Comparison of ENCODE assay signal across 36 mouse cellular contexts in the genomic region with DNA sequence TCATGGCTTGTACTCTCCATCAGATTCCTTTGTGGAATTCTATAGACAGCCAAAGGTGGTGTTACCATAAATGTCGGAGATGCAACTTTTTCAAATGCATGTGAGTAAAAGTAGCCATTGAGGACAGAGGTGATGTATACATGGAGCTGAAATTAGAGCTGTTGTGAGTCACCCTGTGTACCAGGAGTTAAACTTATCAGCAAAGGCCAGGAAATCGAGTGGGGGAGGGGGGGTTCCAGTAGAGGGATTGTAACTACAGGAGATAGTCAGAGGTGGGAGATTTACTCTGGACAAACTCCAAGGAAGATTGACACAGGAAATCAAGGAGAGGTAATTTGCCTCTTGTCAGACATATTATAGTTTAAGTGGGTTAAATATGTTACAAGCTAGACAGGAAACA. TPM values are rescaled to one million over a fixed set of nuclear protein-coding genes. Genes with fewer than 3 reads are reported as not detected.
"Had no signal": no experiment of that assay in that cellular context is flagged by ENCODE, and none has a peak within 500 bp of the region (broad histone marks: within the 10 kb centered on the region; RNA-seq: fewer than 3 reads in every experiment).

No protein-coding gene starts in this region.

RNA-seq across cellular contexts. Expression of gene Vmn1r3, which starts 31.2 kb away (rescaled TPM):
- total RNA-seq: gastrocnemius, adult 18-20 months; gastrocnemius, adult 8-10 months; gastrocnemius, postnatal 14 days; gastrocnemius, postnatal 36 days; heart, adult 2 months; heart, postnatal 14 days; heart, postnatal 36 days; hematopoietic stem cell, adult 5-6 weeks; hindbrain, postnatal 0 days; layer of hippocampus, adult 18-20 months; layer of hippocampus, adult 8-10 months; layer of hippocampus, postnatal 14 days; layer of hippocampus, postnatal 36 days; left cerebral cortex, adult 18-20 months; left cerebral cortex, adult 8-10 months; left cerebral cortex, postnatal 10 days; left cerebral cortex, postnatal 25 days; left cerebral cortex, postnatal 4 days had no signal
- polyA plus RNA-seq: gonadal fat pad, adult 2 months; heart, adult 2 months; heart, embryonic 11.5 days; heart, embryonic 13.5 days; heart, embryonic 15.5 days; heart, postnatal 0 days; hindbrain, embryonic 11.5 days; hindbrain, embryonic 13.5 days; hindbrain, embryonic 15.5 days; hindbrain, postnatal 0 days; intestine, embryonic 14.5 days; intestine, embryonic 16.5 days; kidney, adult 2 months; kidney, embryonic 15.5 days; kidney, postnatal 0 days; large intestine, adult 2 months; limb, embryonic 11.5 days; limb, embryonic 13.5 days; limb, embryonic 15.5 days; liver, embryonic 15.5 days had no signal

RNA-seq across cellular contexts. Expression of gene Vmn1r2, which starts 49.3 kb away (rescaled TPM):
- total RNA-seq: gastrocnemius, adult 18-20 months; gastrocnemius, adult 8-10 months; gastrocnemius, postnatal 14 days; gastrocnemius, postnatal 36 days; heart, adult 2 months; heart, postnatal 14 days; heart, postnatal 36 days; hematopoietic stem cell, adult 5-6 weeks; hindbrain, postnatal 0 days; layer of hippocampus, adult 18-20 months; layer of hippocampus, adult 8-10 months; layer of hippocampus, postnatal 14 days; layer of hippocampus, postnatal 36 days; left cerebral cortex, adult 18-20 months; left cerebral cortex, adult 8-10 months; left cerebral cortex, postnatal 10 days; left cerebral cortex, postnatal 25 days; left cerebral cortex, postnatal 4 days had no signal
- polyA plus RNA-seq: gonadal fat pad, adult 2 months; heart, adult 2 months; heart, embryonic 11.5 days; heart, embryonic 13.5 days; heart, embryonic 15.5 days; heart, postnatal 0 days; hindbrain, embryonic 11.5 days; hindbrain, embryonic 13.5 days; hindbrain, embryonic 15.5 days; hindbrain, postnatal 0 days; intestine, embryonic 14.5 days; intestine, embryonic 16.5 days; kidney, adult 2 months; kidney, embryonic 15.5 days; kidney, postnatal 0 days; large intestine, adult 2 months; limb, embryonic 11.5 days; limb, embryonic 13.5 days; limb, embryonic 15.5 days; liver, embryonic 15.5 days had no signal
